Mouse (Mus musculus) layer of hippocampus, postnatal 14 days (tissue): Measurements from ENCODE around the gene Tas2r103. TPM values are rescaled to one million over a fixed set of nuclear protein-coding genes. Genes with fewer than 3 reads are reported as not detected.

Experiments used
- DNase-seq, 2 experiments: peaks; one replicate each; pipeline ENCODE4 v3.0.0; 2021 to 2022; ENCODE audit warnings: low spot score in 2 of 2, mixed read lengths in 1 of 2
- long read RNA-seq, 2 experiments: library from polyadenylated mRNA; stranded (forward); transcript quantifications; one replicate each; pipeline ENCODE4 v2.0.0; 2021
- total RNA-seq, 2 experiments: library from RNA; stranded (reverse); gene quantifications; 2 replicates each; pipeline ENCODE4 v1.2.3; 2021

The Tas2r103 gene
- total RNA-seq: not detected
- long read RNA-seq, experiment 1: 0 reads
- long read RNA-seq, experiment 2: 0 reads

GRCm38 (mm10) chr6:133037001-133037400, at the start of gene Tas2r103:
Gene Tas2r103 (minus strand): TSS chr6:133037101.
- DNase-seq: no peak

GRCm38 (mm10) chr6:133055716-133056115, 18.8 kb upstream of the Tas2r103 start, which contains the start of gene Tas2r140:
Gene Tas2r140 (minus strand): TSS chr6:133055816.
- no peak for DNase-seq

Other genes starting within 250 kb of the Tas2r103 start
- gene Tas2r117, start 234.3 kb downstream of the Tas2r103 start, total RNA-seq: not detected
- not detected for gene Tas2r123, start 190.0 kb downstream of the Tas2r103 start, total RNA-seq
- not detected for gene Tas2r116, start 181.7 kb downstream of the Tas2r103 start, total RNA-seq
- not detected for gene Tas2r110, start 169.1 kb downstream of the Tas2r103 start, total RNA-seq
- not detected for gene Tas2r113, start 144.1 kb downstream of the Tas2r103 start, total RNA-seq
- not detected for gene Tas2r125, start 127.5 kb downstream of the Tas2r103 start, total RNA-seq
- gene Tas2r129, start 86.0 kb downstream of the Tas2r103 start, total RNA-seq: not detected
- not detected for gene Tas2r131, start 79.2 kb downstream of the Tas2r103 start, total RNA-seq
- gene Tas2r109, start 56.1 kb downstream of the Tas2r103 start, total RNA-seq: not detected
- gene Tas2r140, start 18.7 kb upstream of the Tas2r103 start, total RNA-seq: not detected
- 10 to 100 TPM; 67.8 to 72.6 TPM for gene Smim10l1, start 67.8 kb upstream of the Tas2r103 start, total RNA-seq